Mouse (Mus musculus) cerebellum, adult (tissue): ENCODE measurements around the gene Rab11a.
"Not testable (repeated sequence)": the region's sequence is repeated elsewhere in the genome, so short reads cannot be mapped to it uniquely, and the experiment has no call there.

Experiments
- ATAC-seq: cut with Nextera tagmentation; 2 replicates; pipeline ENCODE4 v1.9.2; 2017; ENCODE audit warnings: mild to moderate bottlenecking, moderate library complexity, mixed read lengths; ENCODE audit not compliant: insufficient number of reproducible peaks, low FRiP score, low TSS enrichment

Gene Rab11a

GRCm38 (mm10) chr9:64749314-64749713 is 11.8 kb upstream of the Rab11a start:
- ATAC-seq: no peak

- ATAC-seq: no peak
These were observed 10.2 kb upstream of the Rab11a start for GRCm38 (mm10) chr9:64747735-64748134.

GRCm38 (mm10) chr9:64742453-64742852 is 4.9 kb upstream of the Rab11a start:
- ATAC-seq: no peak

GRCm38 (mm10) chr9:64739001-64739400 is 1.4 kb upstream of the Rab11a start:
- no peak for ATAC-seq

GRCm38 (mm10) chr9:64736639-64737405 is 736 bp downstream of the Rab11a start:
- peak; percentile 60; the same call in 1 of the 2 replicates for ATAC-seq

- no peak for ATAC-seq
These were observed 1.4 kb downstream of the Rab11a start for GRCm38 (mm10) chr9:64736076-64736638.

- ATAC-seq: not testable (repeated sequence)
These were observed 2.6 kb downstream of the Rab11a start for GRCm38 (mm10) chr9:64734992-64735391.

- ATAC-seq: no peak
These were observed 3.4 kb downstream of the Rab11a start for GRCm38 (mm10) chr9:64734166-64734565.

- no peak for ATAC-seq
These were observed 6.5 kb downstream of the Rab11a start for GRCm38 (mm10) chr9:64731029-64731560.

GRCm38 (mm10) chr9:64726454-64726853 is 11.1 kb downstream of the Rab11a start:
- no peak for ATAC-seq

- no peak for ATAC-seq
These were observed 17.9 kb downstream of the Rab11a start for GRCm38 (mm10) chr9:64719526-64720163.

GRCm38 (mm10) chr9:64710291-64710690 is 27.3 kb downstream of the Rab11a start:
- ATAC-seq: not testable (repeated sequence)

GRCm38 (mm10) chr9:64704073-64704840 is 33.3 kb downstream of the Rab11a start:
- ATAC-seq: no peak

- no peak for ATAC-seq
These were observed 34.1 kb downstream of the Rab11a start for GRCm38 (mm10) chr9:64703420-64703965.

GRCm38 (mm10) chr9:64702937-64703336 is 34.6 kb downstream of the Rab11a start:
- no peak for ATAC-seq

- no peak for ATAC-seq
These were observed 35.2 kb downstream of the Rab11a start for GRCm38 (mm10) chr9:64702391-64702790.

- no peak for ATAC-seq
These were observed 35.9 kb downstream of the Rab11a start for GRCm38 (mm10) chr9:64701651-64702050.

- ATAC-seq: no peak
These were observed 36.9 kb downstream of the Rab11a start for GRCm38 (mm10) chr9:64700451-64701311.

- ATAC-seq: no peak
These were observed 39.0 kb downstream of the Rab11a start for GRCm38 (mm10) chr9:64698586-64698985.
